Mouse (Mus musculus): ENCODE results near the gene Ascc3. TPM values are rescaled to one million over a fixed set of nuclear protein-coding genes. Genes with fewer than 3 reads are reported as not detected.

Ascc3 gene
- polyA plus RNA-seq, 1 experiment from 2014 or later, result 11.1 TPM

GRCm38 (mm10) chr10:50890621-50891020, 298.2 kb downstream of the Ascc3 start:
- 25% methylated on average over 6 of the region's 6 CpGs for WGBS
- no peak overlapping the region for H3K4me2 ChIP-seq (ENCODE audit: low read length)

DNA sequence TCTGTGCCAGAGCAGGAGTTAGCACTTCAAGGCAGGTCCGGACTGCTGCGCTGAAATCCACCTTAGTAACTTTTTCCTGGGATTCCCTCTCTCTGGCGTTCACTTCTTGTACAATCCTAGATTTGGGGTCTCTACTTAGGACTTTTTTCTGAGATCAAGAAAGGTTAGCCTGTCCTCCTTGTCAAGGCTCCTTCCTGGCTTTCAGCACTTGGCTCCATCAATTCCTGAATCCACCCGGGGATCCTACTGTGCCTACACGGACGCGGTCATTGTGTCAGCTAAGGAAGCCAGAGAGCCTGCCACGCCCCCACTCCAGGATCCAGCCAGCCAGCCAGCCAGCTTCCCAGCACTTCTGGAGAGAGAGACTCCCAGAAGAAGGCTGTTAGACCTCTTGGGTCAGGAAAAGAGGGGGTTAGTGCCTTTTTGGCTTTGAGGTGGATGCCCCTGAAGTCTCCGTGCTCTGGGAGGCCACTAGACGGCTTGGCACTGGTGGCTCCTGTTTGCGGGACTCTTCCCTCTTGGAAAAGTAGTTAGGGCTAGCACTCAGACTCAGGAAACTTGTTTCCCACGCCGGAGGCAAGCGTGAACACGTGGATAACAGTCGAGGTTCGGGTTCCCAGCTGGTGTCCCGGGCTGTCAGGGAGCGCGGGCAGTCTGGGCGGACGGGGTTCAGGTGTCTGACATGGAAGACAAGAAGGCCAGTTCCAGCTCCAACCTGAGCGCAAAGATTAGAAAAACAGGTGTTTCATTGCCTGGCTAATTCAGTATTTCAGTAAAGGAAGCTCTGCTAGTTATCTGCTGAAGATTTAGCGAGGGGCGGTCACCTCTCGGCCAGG, 299.6 kb downstream of the Ascc3 start:
- H3K9ac ChIP-seq (ENCODE audit: low read depth, low read length), result peak overlapping the region; percentile 18; the same call in 1 of the 2 replicates

More at GRCm38 (mm10) chr10:50890621-50891020, 298.2 kb downstream of the Ascc3 start:
- no peaks in the 10 kb centered on the region for H3K9me3 ChIP-seq (replicated peaks; ENCODE audit: low read length)
- 0 out of 2 replicates have a peak, but pooled peaks cover 4% of the 10 kb centered on the region for H3K4me1 ChIP-seq (replicated peaks; ENCODE audit: insufficient read depth, low read length)
- peaks cover 54% of the 10 kb centered on the region for H3K27me3 ChIP-seq (ENCODE audit: insufficient read depth, low read length)
- no peak overlapping the region for H3K9ac ChIP-seq (ENCODE audit: low read depth, low read length)
- no peaks in the 10 kb centered on the region for H3K36me3 ChIP-seq (ENCODE audit: insufficient read depth, low read length)
- TF ChIP-seq CTCF (IDR thresholded peaks at IDR 0.05; ENCODE audit: low read depth), result no peak
- no peak for ATAC-seq (replicated peaks; ENCODE audit: low FRiP score, low read depth)
- H3K4me3 ChIP-seq (replicated peaks; ENCODE audit: low read depth, low read length), result no peak overlapping the region
- DNase-seq (ENCODE audit: low spot score), result no peak
- no peak overlapping the region for H3K27ac ChIP-seq

DNA sequence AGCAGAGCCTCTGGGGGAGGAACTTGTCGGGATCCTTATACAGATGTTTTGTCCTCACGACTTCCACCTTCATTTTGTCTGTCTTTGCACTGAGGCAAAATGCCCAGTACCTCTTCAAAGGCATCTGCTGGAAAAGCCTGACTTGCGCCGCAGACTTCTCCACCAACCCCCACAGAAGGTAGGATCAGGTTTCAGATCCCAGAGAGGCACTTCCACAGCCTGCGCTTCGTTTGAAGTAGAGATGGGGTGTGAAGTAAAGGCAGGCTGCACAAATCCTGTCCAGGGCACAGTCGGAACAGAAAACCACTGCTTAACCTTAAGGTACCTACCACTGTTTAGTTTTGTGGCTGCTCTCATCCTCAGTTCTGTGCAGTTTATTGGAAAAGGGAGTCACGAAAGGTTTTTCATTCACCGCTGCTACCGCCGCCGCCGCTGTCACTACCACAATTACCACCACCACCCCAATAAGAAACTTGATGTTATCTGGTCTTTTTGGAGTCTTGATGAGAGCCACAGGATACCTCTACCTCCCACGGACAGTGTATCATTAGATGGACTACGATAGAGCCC, 300.4 kb downstream of the Ascc3 start:
- Histone ChIP-seq H3K4me1 (replicated peaks; ENCODE audit: insufficient read depth, low read length) (0 out of 2 replicates have a peak, but pooled peaks cover 4% of the 10 kb centered on the region), H3K9ac (ENCODE audit: low read depth, low read length) (no peak overlapping the region), H3K4me2 (ENCODE audit: low read length) (peak overlapping the region; percentile 68), H3K36me3 (ENCODE audit: insufficient read depth, low read length) (no peaks in the 10 kb centered on the region), H3K9me3 (replicated peaks; ENCODE audit: low read length) (no peaks in the 10 kb centered on the region), H3K27me3 (ENCODE audit: insufficient read depth, low read length) (peaks cover 54% of the 10 kb centered on the region), H3K4me3 (replicated peaks; ENCODE audit: low read depth, low read length) (peak overlapping the region; percentile 53), H3K27ac (no peak overlapping the region)
- TF ChIP-seq CTCF (IDR thresholded peaks at IDR 0.05; ENCODE audit: low read depth), result no peak
- no peak for ATAC-seq (replicated peaks; ENCODE audit: low FRiP score, low read depth)
- WGBS, result 3% methylated on average over 15 of the region's 15 CpGs
- DNase-seq (ENCODE audit: low spot score), result peak; percentile 47

More for the DNA sequence above, 299.6 kb downstream of the Ascc3 start:
- Histone ChIP-seq H3K36me3 (ENCODE audit: insufficient read depth, low read length) (no peaks in the 10 kb centered on the region), H3K9me3 (replicated peaks; ENCODE audit: low read length) (no peaks in the 10 kb centered on the region), H3K27ac (peak overlapping the region; percentile 39), H3K4me2 (ENCODE audit: low read length) (peak overlapping the region; percentile 68), H3K4me3 (replicated peaks; ENCODE audit: low read depth, low read length) (peak overlapping the region; percentile 53), H3K4me1 (replicated peaks; ENCODE audit: insufficient read depth, low read length) (0 out of 2 replicates have a peak, but pooled peaks cover 4% of the 10 kb centered on the region), H3K27me3 (ENCODE audit: insufficient read depth, low read length) (peaks cover 54% of the 10 kb centered on the region)
- DNase-seq (ENCODE audit: low spot score) (peak; percentile 38), ATAC-seq (replicated peaks; ENCODE audit: low FRiP score, low read depth) (no peak)
- no peak for TF ChIP-seq CTCF (IDR thresholded peaks at IDR 0.05; ENCODE audit: low read depth)
- WGBS, result 1% methylated on average over 26 of the region's 26 CpGs

- no peak for TF ChIP-seq CTCF (IDR thresholded peaks at IDR 0.05; ENCODE audit: low read depth)
- WGBS, result 5% methylated on average over 10 of the region's 10 CpGs
- no peak overlapping the region for H3K9ac ChIP-seq (ENCODE audit: low read depth, low read length)
- peak overlapping the region; percentile 68 for H3K4me2 ChIP-seq (ENCODE audit: low read length)
- H3K36me3 ChIP-seq (ENCODE audit: insufficient read depth, low read length), result no peaks in the 10 kb centered on the region
- H3K9me3 ChIP-seq (replicated peaks; ENCODE audit: low read length), result no peaks in the 10 kb centered on the region
- ATAC-seq (replicated peaks; ENCODE audit: low FRiP score, low read depth) (no peak), DNase-seq (ENCODE audit: low spot score) (peak; percentile 7)
- H3K4me1 ChIP-seq (replicated peaks; ENCODE audit: insufficient read depth, low read length), result 0 out of 2 replicates have a peak, but pooled peaks cover 4% of the 10 kb centered on the region
- no peak overlapping the region for H3K27ac ChIP-seq
- H3K4me3 ChIP-seq (replicated peaks; ENCODE audit: low read depth, low read length), result peak overlapping the region; percentile 53
- peaks cover 61% of the 10 kb centered on the region for H3K27me3 ChIP-seq (ENCODE audit: insufficient read depth, low read length)
These were observed 301.1 kb downstream of the Ascc3 start for GRCm38 (mm10) chr10:50893546-50893945.

DNA sequence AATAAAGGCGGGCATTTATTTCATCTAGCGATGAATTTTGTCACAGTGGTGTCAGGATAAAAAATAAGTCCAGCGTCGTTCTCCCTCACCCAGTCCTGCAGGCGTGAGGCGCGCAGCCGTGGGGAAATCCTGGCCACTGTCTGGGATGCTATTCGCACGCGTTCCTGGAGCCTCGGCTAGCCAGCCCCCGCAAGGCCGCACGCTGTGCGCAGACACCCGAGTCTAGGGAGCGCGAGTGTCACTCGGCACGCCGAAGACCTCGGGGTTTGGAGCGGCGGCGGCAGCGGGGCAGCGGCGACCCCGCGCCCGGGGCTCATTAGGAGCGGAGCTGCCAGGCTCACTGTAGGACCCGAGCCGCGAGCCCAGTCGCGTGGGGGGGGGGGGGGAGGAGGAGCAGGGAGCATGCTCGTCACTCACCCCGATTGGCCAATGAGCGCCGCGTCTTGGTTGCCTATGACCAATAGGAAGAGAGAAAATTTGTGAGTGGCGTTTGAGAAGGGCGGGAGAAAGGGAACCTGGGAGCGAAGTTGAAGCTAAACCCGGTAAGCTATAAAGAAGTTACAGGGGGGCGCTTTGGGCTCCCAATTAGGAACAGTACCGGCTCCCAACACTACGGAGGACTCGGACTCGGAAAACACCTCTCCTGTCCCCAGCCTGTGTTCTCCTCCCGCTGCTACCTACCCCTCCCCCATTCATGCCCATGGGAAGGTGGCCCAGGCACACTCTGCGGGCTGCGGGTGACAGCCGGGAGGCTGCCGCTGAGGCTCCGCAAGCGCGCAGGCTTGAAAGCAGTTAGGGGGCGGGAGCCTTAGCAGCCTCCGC, 301.9 kb downstream of the Ascc3 start, which contains the start of gene Sim1:
Gene Sim1, plus strand, starts transcription at position 585 of the 822 bp plus-strand sequence.
- peak within 1 kb of the TSS; percentile 77 for H3K9ac ChIP-seq (ENCODE audit: low read depth, low read length)

More for the DNA sequence above, 301.9 kb downstream of the Ascc3 start, which contains the start of gene Sim1:
- Histone ChIP-seq H3K27me3 (ENCODE audit: insufficient read depth, low read length) (peaks cover 62% of the 10 kb centered on the region), H3K9me3 (replicated peaks; ENCODE audit: low read length) (no peaks in the 10 kb centered on the region), H3K4me3 (replicated peaks; ENCODE audit: low read depth, low read length) (peak within 1 kb of the TSS; percentile 53), H3K4me2 (ENCODE audit: low read length) (peak within 1 kb of the TSS; percentile 68), H3K4me1 (replicated peaks; ENCODE audit: insufficient read depth, low read length) (0 out of 2 replicates have a peak, but pooled peaks cover 4% of the 10 kb centered on the region), H3K27ac (peak within 1 kb of the TSS; percentile 85), H3K36me3 (ENCODE audit: insufficient read depth, low read length) (no peaks in the 10 kb centered on the region)
- no peak for TF ChIP-seq CTCF (IDR thresholded peaks at IDR 0.05; ENCODE audit: low read depth)
- under 1% methylated on average over 60 of the region's 62 CpGs for WGBS
- peak; percentile 90 for DNase-seq (ENCODE audit: low spot score)
- peak; percentile 90 for ATAC-seq (replicated peaks; ENCODE audit: low FRiP score, low read depth)
